Mouse (Mus musculus) inflammation-experienced regulatory T-cells, adult 16 weeks (primary cell): ENCODE measurements around the gene Tspan32. TPM values are rescaled to one million over a fixed set of nuclear protein-coding genes. Genes with fewer than 3 reads are reported as not detected.

Source experiments
- polyA plus RNA-seq: library from polyadenylated mRNA; unstranded; fragments of 100-300 nt; shearing (Covaris generic); gene quantifications from one replicate; pipeline ENCODE4 v1.2.1, GENCODE M21; 2017

The Tspan32 gene
- 737 TPM for polyA plus RNA-seq

DNA sequence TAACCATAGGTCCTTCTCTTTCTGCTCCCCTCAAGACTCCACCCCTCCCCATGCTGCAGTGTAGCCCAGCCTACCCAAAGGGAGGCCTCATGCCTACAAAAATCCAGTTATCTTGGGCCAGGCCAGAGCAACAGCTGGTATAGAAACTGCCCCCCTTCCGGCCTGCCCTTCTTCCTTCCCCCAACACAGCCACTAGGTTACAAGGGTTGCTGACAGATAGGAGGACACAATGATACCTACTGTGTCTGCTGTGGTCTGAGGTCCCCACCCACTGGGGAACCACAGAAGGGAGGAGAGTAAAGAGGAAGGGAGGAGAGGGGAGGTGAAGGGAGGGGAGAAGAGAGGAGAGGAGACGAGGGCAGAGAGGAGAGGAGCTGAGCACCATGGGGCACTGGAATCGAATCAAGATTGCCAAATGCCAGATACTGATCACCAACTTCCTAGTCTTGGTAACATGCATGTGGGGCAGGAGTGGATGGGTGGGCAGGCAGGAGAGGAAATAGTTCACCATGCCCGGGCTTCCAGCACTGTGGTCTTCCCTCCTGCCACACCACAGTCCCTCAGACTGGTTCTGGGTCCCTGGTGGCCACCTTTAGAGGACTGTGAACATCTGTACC, at the start of gene Tspan32:
Gene Tspan32, plus strand, starts transcription at position 320 of the 617 bp plus-strand sequence.

DNA sequence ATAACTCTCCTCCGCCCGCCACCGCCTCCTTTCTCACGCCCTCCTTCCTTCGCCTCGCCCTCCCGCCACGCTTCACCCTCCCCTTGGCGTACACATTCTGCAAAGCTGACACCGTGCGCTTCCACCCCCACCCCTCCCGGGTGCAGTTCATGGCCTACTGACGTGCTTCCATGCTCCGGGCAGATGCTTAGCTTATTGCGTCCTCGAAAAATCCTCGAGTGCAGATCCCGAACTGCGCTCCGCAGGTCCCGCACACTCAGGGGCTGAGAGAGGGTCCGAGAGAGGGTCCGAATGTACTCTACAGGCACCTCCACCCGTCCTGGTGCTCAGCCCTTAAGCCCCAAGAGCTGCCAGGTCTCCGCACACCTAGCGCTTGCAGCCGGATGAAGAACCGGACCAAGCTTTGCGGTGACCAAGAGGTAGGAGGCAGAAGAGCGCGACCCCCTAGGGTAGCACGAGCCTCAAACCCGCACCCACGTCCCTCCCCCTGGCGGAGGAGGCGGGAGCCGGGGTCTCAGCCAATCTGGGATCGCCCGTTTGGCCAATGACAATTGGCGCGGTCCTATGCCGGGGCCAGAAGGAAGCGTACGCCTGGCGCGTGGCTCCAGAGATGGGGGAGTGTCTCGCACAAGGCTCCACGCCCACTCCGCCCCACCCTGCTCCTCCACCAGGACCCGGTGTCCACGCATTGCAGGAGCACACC, 35.9 kb upstream of the Tspan32 start, which contains the start of gene Ascl2:
Gene Ascl2, minus strand, starts transcription at position 456 of the 703 bp plus-strand sequence.

DNA sequence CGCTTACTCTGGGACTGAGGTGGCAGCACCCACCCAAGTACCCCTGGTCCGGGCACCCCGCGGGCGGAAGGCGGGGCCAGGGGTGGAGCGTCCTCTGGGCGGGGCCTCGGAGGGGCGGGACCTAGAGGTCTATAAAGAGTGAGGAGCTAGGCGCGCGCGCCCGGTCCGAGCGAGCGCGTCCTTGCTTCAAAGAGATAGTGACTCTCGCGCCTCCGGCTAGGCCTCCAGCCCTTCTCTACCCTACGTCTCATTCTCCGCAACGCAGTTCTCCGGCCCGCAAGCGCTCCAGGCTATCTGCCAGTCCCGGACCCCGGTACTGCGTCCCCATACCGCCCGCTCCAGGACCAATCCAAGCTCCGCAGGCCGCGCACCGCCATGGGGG, 47.8 kb downstream of the Tspan32 start, which contains the start of gene Cd81:
Gene Cd81, plus strand, starts transcription at position 114 of the 382 bp plus-strand sequence.

DNA sequence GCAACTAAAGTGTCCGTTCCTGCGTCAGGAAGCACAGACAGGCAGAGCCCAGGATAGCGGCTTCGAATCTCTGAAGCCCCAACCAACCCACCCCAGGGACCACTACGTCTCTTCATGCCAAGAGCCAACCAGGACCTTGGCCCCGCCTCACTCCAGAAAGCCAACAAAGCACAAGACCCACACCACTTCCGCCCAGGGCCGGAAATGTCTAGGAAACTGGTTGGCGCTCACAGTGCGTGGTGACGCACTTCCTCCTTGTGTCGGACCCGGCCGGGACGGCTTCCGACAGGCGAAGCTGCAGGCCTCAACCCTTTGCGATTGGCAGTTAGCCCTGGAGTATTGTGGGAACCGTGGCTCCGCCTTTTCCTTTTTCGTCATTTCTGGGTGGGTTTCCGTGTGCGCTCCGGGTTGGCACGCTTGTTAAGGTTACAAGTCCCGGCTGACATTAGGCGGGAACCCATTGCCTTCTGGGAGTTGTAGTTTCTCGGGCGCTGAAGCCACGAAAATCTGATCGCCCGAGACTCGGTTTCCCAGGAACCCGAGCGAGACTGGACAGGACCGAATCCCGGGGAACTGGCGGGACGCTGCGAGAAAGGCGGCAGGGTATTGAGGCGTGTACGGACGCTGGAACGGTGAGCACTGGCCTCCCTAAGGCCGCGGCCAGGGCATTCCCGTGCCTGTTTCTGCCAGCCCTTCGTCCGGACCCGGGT, 64.2 kb downstream of the Tspan32 start, which contains the start of gene Tssc4:
Gene Tssc4, plus strand, starts transcription at position 368 of the 710 bp plus-strand sequence.

Other genes with a start within 250 kb of the Tspan32 start
- gene Th, start 73.9 kb upstream of the Tspan32 start, polyA plus RNA-seq, result not detected
- gene Ascl2, start 35.8 kb upstream of the Tspan32 start, polyA plus RNA-seq, result 3.1 TPM
- 256 TPM for gene Cd81, start 47.7 kb downstream of the Tspan32 start, polyA plus RNA-seq
- gene Tssc4, start 64.2 kb downstream of the Tspan32 start, polyA plus RNA-seq, result 65.5 TPM
- not detected for gene Trpm5, start 89.6 kb downstream of the Tspan32 start, polyA plus RNA-seq
- gene Kcnq1, start 101.3 kb downstream of the Tspan32 start, polyA plus RNA-seq, result not detected